Mouse (Mus musculus) liver, embryonic 12.5 days (tissue): ENCODE data around the gene Ltf. TPM values are rescaled to one million over a fixed set of nuclear protein-coding genes. Genes with fewer than 3 reads are reported as not detected.

ENCODE experiments used
- ATAC-seq: fragments of 200-750 bp; cut with Nextera tagmentation; 2 replicates; pipeline ENCODE4 v1.8.0; 2017; ENCODE audit warnings: moderate number of reproducible peaks, mild to moderate bottlenecking, moderate library complexity
- H3K27ac ChIP-seq: fragments of 300-500 bp; sonication (generic); 2 replicates; pipeline ENCODE4 v1.5.1; 2016; ENCODE audit warnings: mild to moderate bottlenecking
- H3K27me3 ChIP-seq: fragments of 300-500 bp; sonication (generic); replicated peaks from 2 replicates; pipeline ENCODE4 v1.6.1; 2016; ENCODE audit warnings: mild to moderate bottlenecking, moderate library complexity
- H3K36me3 ChIP-seq: fragments of 300-500 bp; sonication (generic); 2 replicates; pipeline ENCODE4 v1.6.1; 2016; ENCODE audit warnings: mild to moderate bottlenecking, moderate library complexity
- H3K4me1 ChIP-seq: fragments of 300-500 bp; sonication (generic); 2 replicates; pipeline ENCODE4 v1.6.1; 2016
- H3K4me2 ChIP-seq: fragments of 300-500 bp; sonication (generic); 2 replicates; pipeline ENCODE4 v1.6.1; 2016; ENCODE audit warnings: mild to moderate bottlenecking, moderate library complexity
- H3K4me3 ChIP-seq: fragments of 300-500 bp; sonication (generic); 2 replicates; pipeline ENCODE4 v1.5.1; 2016; ENCODE audit warnings: mild to moderate bottlenecking, moderate library complexity
- H3K9ac ChIP-seq: fragments of 300-500 bp; sonication (generic); 2 replicates; pipeline ENCODE4 v1.6.1; 2016; ENCODE audit warnings: mild to moderate bottlenecking, moderate library complexity
- H3K9me3 ChIP-seq: fragments of 300-500 bp; sonication (generic); replicated peaks from 2 replicates; pipeline ENCODE4 v1.6.1; 2016; ENCODE audit warnings: mild to moderate bottlenecking, moderate library complexity
- WGBS: fragments of 180-500 bp; shearing (Covaris S2); methylation state at CpG from one replicate; pipeline ENCODE4 v1.1.7; 2016; ENCODE audit not compliant: insufficient replicate concordance; 5-methylcytosine and 5-hydroxymethylcytosine counted together
- polyA plus RNA-seq: library from polyadenylated mRNA; unstranded; fragments of >200 nt; fragmentation: Nextera tagmentation; extraction: Ambion mirVana; gene quantifications from 2 replicates; pipeline ENCODE4 v1.2.1, GENCODE M21; 2016

The Ltf gene
- polyA plus RNA-seq, 1 experiment from 2014 or later: 17.0 TPM

DNA sequence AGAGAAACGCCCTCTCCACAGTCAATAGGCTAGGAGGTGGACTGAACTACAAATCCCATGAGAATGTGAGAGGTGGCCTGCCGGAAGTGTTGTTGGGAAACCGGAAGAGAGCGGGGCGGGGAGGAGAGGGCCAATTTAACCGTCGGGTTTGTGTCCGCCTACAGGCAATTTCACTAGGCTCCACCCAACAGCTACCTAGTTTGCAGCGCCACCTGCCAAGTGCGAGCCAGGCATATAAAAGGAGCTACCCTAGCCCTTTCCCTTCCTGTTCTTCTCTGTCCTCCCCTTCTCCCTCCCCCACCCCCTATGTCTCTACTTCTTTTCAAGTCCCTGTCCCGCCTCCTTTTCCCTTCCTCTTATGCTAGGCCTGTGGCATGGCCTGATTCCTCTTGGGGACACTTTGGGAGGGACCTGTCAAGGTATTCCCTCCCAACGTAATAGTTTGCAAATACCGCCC, 24.3 kb upstream of the Ltf start:
- no peaks in the 10 kb centered on the region for H3K36me3 ChIP-seq
- H3K9me3 ChIP-seq: no peaks in the 10 kb centered on the region
- 14% methylated on average over 13 of the region's 13 CpGs for WGBS
- H3K4me3 ChIP-seq: peak overlapping the region; percentile 46
- H3K9ac ChIP-seq: no peak overlapping the region
- peaks cover 17% of the 10 kb centered on the region for H3K4me1 ChIP-seq
- H3K27ac ChIP-seq: peak overlapping the region; percentile 36; the same call in 1 of the 2 replicates
- peak overlapping the region; percentile 65 for H3K4me2 ChIP-seq
- ATAC-seq: peak; percentile 80
- H3K27me3 ChIP-seq: no peaks in the 10 kb centered on the region; the same call in 1 of the 2 replicates

DNA sequence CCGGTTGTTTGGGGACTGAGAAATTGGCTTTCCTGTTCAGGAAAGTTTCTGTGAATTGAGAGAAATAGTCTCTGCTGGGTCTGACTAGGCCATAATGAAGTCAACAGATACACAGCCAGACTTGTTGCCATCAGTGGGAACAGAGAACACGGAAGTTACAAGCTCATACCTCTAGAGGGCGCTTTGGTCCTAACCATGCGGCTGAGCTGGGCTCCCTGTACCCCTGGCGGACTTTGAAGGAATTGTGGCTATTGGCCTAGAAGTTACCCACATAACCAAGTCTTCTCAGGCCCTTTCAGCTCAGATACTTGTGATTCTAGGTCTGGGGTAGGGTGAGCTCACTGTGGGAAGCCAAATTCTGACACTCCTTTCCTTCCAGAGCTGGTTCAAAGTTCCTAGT, 21.8 kb upstream of the Ltf start:
- H3K36me3 ChIP-seq: no peaks in the 10 kb centered on the region
- no peak overlapping the region for H3K9ac ChIP-seq
- H3K27ac ChIP-seq: no peak overlapping the region
- peaks cover 17% of the 10 kb centered on the region for H3K4me1 ChIP-seq
- 3% methylated on average over 5 of the region's 5 CpGs for WGBS
- peak; percentile 35; the same call in 1 of the 2 replicates for ATAC-seq
- no peaks in the 10 kb centered on the region for H3K9me3 ChIP-seq
- H3K27me3 ChIP-seq: no peaks in the 10 kb centered on the region
- no peak overlapping the region for H3K4me3 ChIP-seq
- no peak overlapping the region for H3K4me2 ChIP-seq

DNA sequence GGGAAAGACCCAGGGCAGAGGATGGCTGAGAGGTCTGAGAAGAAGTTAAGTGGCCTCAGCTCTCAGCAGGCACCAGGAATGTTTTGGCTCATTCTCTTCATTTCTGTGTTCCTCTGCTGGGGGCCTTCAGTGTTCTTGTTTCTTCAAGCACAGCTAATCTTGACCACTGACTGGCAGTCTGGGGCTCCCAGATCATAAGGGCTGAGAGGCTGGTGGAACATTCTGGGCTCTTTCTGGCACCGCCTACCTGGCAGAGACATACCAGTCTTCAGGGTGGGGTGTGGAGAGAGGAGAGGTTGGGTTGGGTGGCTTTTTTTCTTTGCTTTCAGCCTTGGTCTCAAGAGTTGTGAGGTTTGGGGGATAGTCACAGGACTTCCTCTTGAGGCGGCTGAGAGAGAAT, 20.0 kb upstream of the Ltf start:
- Histone ChIP-seq H3K4me2 (no peak overlapping the region), H3K27ac (no peak overlapping the region), H3K4me1 (peaks cover 13% of the 10 kb centered on the region), H3K36me3 (no peaks in the 10 kb centered on the region), H3K27me3 (no peaks in the 10 kb centered on the region), H3K9ac (no peak overlapping the region), H3K9me3 (no peaks in the 10 kb centered on the region), H3K4me3 (no peak overlapping the region)
- ATAC-seq: no peak
- 72% methylated on average over 2 of the region's 2 CpGs for WGBS

DNA sequence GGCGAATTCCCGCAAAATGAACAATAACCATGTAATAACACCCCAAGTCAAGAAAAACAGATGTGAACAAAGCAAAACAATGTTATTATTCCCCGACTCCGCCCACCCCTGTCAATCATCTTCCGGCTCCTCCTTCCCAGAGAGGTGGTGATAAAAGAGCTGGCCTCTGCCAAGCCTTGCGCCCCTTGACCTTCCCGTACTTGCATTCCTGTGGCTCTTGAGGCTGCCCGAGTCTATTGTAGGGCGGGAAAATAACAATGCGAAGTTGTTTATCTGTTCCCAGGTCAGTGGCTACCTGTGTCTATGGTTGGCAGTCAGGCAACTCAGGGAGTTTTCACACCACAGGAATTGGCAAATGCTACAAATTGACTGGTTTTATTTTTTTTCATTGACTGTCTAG, 19.2 kb upstream of the Ltf start:
- H3K36me3 ChIP-seq: no peaks in the 10 kb centered on the region
- WGBS: 57% methylated on average over 10 of the region's 10 CpGs
- no peak overlapping the region for H3K9ac ChIP-seq
- H3K27me3 ChIP-seq: no peaks in the 10 kb centered on the region
- no peak overlapping the region for H3K27ac ChIP-seq
- peaks cover 5% of the 10 kb centered on the region; the same call in 1 of the 2 replicates for H3K4me1 ChIP-seq
- no peaks in the 10 kb centered on the region for H3K9me3 ChIP-seq
- no peak overlapping the region for H3K4me3 ChIP-seq
- no peak overlapping the region for H3K4me2 ChIP-seq
- no peak for ATAC-seq

DNA sequence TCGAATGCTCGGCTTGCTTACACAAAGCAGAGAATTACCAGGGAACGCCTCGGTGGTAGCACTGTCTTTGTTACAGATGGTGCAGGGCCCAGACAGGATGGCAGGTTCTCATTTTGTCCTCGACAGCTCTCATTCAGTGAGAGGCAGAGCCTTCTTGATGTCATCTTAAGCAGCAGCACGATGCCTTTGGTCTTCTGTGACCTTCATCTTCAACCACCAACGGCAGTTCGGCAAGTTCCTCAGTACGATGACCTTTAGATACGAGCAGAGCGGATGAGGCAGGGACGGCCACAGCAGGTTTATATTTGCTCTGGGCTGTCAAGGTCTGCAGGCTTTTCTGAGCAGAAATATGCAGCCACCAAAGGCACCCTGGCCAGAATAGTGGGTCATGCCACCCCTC, 17.4 kb upstream of the Ltf start:
- 72% methylated on average over 12 of the region's 12 CpGs for WGBS
- no peak overlapping the region for H3K4me3 ChIP-seq
- H3K27ac ChIP-seq: no peak overlapping the region
- H3K27me3 ChIP-seq: no peaks in the 10 kb centered on the region
- no peak overlapping the region for H3K4me2 ChIP-seq
- no peak overlapping the region for H3K9ac ChIP-seq
- H3K4me1 ChIP-seq: peaks cover 2% of the 10 kb centered on the region; the same call in 1 of the 2 replicates
- no peak for ATAC-seq
- H3K9me3 ChIP-seq: no peaks in the 10 kb centered on the region
- no peaks in the 10 kb centered on the region for H3K36me3 ChIP-seq

DNA sequence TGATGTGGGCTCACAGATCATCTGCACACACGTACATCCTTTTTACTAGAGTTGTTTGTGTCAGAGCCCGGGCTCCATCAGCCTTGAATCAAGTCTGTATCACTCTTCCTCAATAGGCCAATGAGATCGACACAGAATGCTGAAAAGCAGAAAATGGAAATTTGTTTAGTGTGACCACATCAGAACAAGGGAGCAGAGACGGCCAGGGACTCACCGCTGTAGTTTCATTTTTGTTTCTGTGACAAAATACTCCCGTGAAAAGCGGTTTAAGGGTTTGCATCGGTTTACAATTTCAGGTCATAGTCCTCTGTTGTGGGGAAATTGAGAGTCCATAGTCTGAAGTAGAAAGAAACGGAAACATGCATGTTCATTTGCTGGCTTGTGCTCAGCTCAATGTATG, 15.8 kb upstream of the Ltf start:
- Histone ChIP-seq H3K9ac (no peak overlapping the region), H3K9me3 (no peaks in the 10 kb centered on the region), H3K4me3 (no peak overlapping the region), H3K27ac (no peak overlapping the region), H3K4me1 (peaks cover 2% of the 10 kb centered on the region; the same call in 1 of the 2 replicates), H3K36me3 (no peaks in the 10 kb centered on the region), H3K4me2 (no peak overlapping the region), H3K27me3 (no peaks in the 10 kb centered on the region)
- 76% methylated on average over 9 of the region's 9 CpGs for WGBS
- ATAC-seq: no peak

DNA sequence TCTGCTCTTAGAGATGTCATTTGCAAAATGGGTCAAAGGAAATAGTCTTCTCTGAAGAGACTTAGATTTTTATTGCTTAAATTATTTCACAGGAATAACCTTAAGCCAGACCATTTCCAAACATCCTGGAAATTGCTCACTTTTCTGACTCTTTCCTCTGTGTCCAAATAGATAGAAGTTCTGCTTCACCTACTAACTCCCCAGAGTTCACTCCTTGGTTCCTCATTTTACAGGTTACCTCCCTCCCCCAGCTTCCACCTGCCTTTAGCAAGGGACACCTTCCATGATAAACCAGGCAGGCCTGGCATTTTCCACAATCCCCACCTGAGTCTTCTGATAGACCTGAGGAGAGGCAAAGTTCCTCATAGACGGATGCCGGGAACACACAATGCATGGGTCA, 12.5 kb upstream of the Ltf start:
- Histone ChIP-seq H3K4me2 (no peak overlapping the region), H3K9ac (no peak overlapping the region), H3K27ac (no peak overlapping the region), H3K4me3 (no peak overlapping the region), H3K9me3 (no peaks in the 10 kb centered on the region), H3K27me3 (no peaks in the 10 kb centered on the region), H3K4me1 (no peaks in the 10 kb centered on the region), H3K36me3 (no peaks in the 10 kb centered on the region)
- 66% methylated on average over 2 of the region's 2 CpGs for WGBS
- no peak for ATAC-seq

DNA sequence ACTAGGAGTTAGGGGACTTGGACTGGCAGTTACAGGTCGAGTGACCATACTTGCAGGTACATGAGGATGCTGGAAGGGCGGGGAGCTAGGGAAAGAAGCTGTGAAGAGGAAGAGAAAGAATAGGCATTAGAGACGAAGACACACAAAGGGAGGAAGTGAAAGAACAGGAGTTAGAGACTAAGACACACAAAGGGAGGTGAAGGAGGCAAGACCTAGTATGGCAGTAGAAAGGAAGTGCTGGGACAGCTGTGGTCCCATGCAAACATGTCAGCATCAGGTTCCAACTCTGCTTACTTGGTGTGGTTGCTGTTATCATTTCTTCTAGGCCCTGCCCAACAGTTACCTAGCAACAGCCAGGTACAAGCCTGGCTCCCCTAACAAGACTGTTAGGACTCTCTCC, 9.3 kb upstream of the Ltf start:
- H3K36me3 ChIP-seq: no peaks in the 10 kb centered on the region
- H3K9me3 ChIP-seq: no peaks in the 10 kb centered on the region
- no peak overlapping the region for H3K27ac ChIP-seq

DNA sequence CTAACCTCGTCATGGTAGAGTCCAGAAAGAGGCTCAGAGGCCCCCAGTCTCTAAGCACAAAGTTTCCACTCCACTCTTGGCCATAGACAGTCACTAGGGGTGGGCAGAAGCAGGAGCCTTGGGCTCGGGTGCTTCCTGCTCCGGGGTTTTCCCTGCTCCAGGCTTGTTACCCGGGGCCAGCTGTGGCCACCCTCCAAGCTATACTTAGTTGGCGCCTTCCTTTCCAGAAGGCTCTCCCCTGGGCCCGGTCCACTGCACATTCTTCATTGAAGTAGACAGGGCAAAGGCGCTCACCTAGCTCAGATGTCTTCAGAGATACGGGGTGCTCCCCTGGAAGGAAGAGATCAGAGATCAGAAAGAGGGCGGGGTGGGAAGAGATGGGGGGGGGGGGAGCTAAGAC, 7.5 kb upstream of the Ltf start:
- H3K9ac ChIP-seq: no peak overlapping the region
- H3K4me2 ChIP-seq: no peak overlapping the region
- no peak overlapping the region for H3K27ac ChIP-seq
- ATAC-seq: no peak
- no peaks in the 10 kb centered on the region for H3K9me3 ChIP-seq
- H3K36me3 ChIP-seq: no peaks in the 10 kb centered on the region
- no peaks in the 10 kb centered on the region for H3K27me3 ChIP-seq
- no peak overlapping the region for H3K4me3 ChIP-seq
- no peaks in the 10 kb centered on the region for H3K4me1 ChIP-seq
- WGBS: 60% methylated on average over 9 of the region's 9 CpGs

More for the DNA sequence above, 9.3 kb upstream of the Ltf start:
- WGBS: 49% methylated on average over 3 of the region's 3 CpGs
- ATAC-seq: no peak
- Histone ChIP-seq H3K4me3 (no peak overlapping the region), H3K27me3 (no peaks in the 10 kb centered on the region), H3K4me1 (no peaks in the 10 kb centered on the region), H3K4me2 (no peak overlapping the region), H3K9ac (no peak overlapping the region)

DNA sequence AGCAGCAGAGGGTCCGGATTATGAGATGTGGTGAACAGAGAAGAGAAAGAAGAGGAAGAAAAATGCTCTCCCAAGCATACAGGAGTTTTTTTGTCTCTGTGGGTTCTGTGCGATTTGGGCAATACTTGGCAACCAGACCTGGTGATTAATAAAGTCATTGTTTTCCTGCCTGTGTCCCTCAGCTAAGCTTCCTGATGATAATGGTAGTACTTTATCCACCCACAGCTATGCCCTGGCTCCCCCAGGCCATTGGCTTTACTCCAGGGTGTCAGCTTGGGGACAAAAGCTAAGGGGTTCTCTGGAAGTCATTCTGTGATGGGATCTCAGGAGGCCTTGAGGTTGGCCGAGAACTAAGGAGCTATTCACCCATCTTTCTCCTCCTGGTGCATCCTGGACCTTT, 7.0 kb upstream of the Ltf start:
- WGBS: 60% methylated on average over 3 of the region's 3 CpGs
- no peaks in the 10 kb centered on the region for H3K36me3 ChIP-seq

DNA sequence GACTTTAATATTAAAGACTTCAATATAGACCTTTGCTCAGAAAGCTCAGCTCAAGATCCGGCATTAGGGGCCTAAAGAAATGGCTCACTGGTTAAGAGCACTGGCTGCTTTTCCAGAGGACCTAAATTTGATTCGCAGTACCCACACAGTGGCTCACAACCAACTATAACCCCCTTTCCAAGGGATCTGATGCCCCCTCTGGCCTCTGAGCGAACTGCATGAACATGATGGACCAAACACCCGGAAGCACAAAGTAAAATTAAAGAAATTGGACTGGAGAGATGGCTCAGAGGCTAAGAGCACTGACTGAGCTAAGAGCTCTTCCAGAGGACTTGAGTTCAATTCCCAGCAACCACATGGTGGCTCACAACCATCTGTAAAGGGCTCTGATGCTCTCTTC, 3.4 kb upstream of the Ltf start:
- WGBS: 67% methylated on average over 4 of the region's 4 CpGs
- ATAC-seq: no peak
- no peak overlapping the region for H3K27ac ChIP-seq
- H3K27me3 ChIP-seq: no peaks in the 10 kb centered on the region
- H3K36me3 ChIP-seq: no peaks in the 10 kb centered on the region
- H3K9me3 ChIP-seq: no peaks in the 10 kb centered on the region
- H3K4me2 ChIP-seq: no peak overlapping the region
- H3K9ac ChIP-seq: no peak overlapping the region
- 0 out of 2 replicates have a peak, but pooled peaks cover 7% of the 10 kb centered on the region for H3K4me1 ChIP-seq
- no peak overlapping the region for H3K4me3 ChIP-seq

More for the DNA sequence above, 7.0 kb upstream of the Ltf start:
- Histone ChIP-seq H3K4me3 (no peak overlapping the region), H3K4me2 (no peak overlapping the region), H3K27ac (no peak overlapping the region), H3K9ac (no peak overlapping the region), H3K9me3 (no peaks in the 10 kb centered on the region), H3K4me1 (no peaks in the 10 kb centered on the region), H3K27me3 (no peaks in the 10 kb centered on the region)
- ATAC-seq: no peak

DNA sequence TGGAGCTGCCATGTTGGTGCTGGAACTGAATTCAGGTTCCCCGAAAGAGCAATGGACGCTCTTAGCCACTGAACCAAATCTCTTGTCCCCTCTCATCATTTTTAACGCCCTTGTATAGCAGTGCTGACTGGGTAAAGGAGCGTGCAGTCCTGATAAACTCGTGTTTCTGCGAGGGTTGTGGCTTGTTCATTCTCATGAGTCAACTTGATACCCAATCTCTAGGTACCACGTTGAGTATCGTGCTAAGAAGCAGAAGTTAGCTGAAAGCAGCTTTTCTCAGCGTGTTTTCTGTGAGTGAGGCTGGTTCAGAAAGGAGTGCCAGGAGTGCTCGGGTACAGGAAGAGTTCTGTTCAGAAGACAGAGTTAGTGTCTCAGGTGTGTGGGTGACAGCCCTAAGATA, 7.7 kb downstream of the Ltf start:
- Histone ChIP-seq H3K9me3 (no peaks in the 10 kb centered on the region), H3K36me3 (no peaks in the 10 kb centered on the region), H3K4me1 (0 out of 2 replicates have a peak, but pooled peaks cover 3% of the 10 kb centered on the region), H3K27me3 (no peaks in the 10 kb centered on the region), H3K27ac (no peak overlapping the region), H3K9ac (no peak overlapping the region), H3K4me2 (no peak overlapping the region), H3K4me3 (no peak overlapping the region)
- WGBS: 53% methylated on average over 10 of the region's 10 CpGs
- ATAC-seq: no peak

DNA sequence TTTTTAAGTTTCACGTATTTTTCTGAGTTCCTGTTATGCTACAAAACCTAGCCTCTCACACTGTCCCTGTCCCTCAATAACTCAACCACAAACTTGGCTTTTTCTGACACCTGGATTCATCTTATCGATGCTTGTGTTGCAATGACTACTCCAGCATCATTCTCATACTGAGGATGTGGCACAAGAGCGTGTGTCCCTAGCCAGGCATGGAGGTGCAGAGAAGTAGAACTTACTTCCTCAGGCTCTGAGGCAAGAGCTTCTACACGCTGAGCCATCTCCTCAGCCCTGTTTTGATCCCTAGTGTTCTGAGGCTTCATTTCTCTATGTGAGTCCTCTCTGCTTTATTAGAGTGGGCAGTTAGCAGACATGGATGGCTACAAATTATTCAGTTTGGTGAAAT, 14.6 kb downstream of the Ltf start:
- Histone ChIP-seq H3K4me1 (no peaks in the 10 kb centered on the region), H3K27ac (no peak overlapping the region), H3K27me3 (no peaks in the 10 kb centered on the region), H3K4me2 (no peak overlapping the region), H3K9ac (no peak overlapping the region), H3K9me3 (no peaks in the 10 kb centered on the region), H3K36me3 (no peaks in the 10 kb centered on the region), H3K4me3 (no peak overlapping the region)
- WGBS: 75% methylated on average over 4 of the region's 4 CpGs
- ATAC-seq: no peak
